Mouse (Mus musculus) G1E (cell line): ENCODE data around the gene Evi5. TPM values are rescaled to one million over a fixed set of nuclear protein-coding genes. Genes with fewer than 3 reads are reported as not detected.

Source experiments
- ATAC-seq: 2 replicates; pipeline ENCODE4 v1.8.0; 2016; ENCODE audit warnings: mild to moderate bottlenecking; ENCODE audit not compliant: insufficient number of reproducible peaks, poor library complexity, low FRiP score, severe bottlenecking; ENCODE audit errors: extremely low read depth
- DNase-seq: peaks from one replicate; pipeline ENCODE4 v3.0.0; 2012; ENCODE audit warnings: low spot score
- H3K27me3 ChIP-seq: 2 replicates; pipeline ENCODE4 v1.6.1; 2012; ENCODE audit warnings: mild to moderate bottlenecking, low read length, inconsistent platforms; ENCODE audit not compliant: insufficient read depth
- H3K36me3 ChIP-seq: replicated peaks from 2 replicates; pipeline ENCODE3; 2012; ENCODE audit warnings: mild to moderate bottlenecking, inconsistent platforms
- H3K4me1 ChIP-seq: 2 replicates; pipeline ENCODE4 v1.6.1; 2012; ENCODE audit warnings: low read depth, low read length, inconsistent platforms, mixed read lengths; ENCODE audit not compliant: insufficient read depth
- H3K4me3 ChIP-seq: 2 replicates; pipeline ENCODE4 v1.5.1; 2012; ENCODE audit warnings: low read depth, mild to moderate bottlenecking, inconsistent platforms, low read length, moderate library complexity, mixed read lengths
- H3K9me3 ChIP-seq: replicated peaks from 2 replicates; pipeline ENCODE4 v1.6.1; 2012; ENCODE audit warnings: inconsistent platforms
- CTCF ChIP-seq: IDR thresholded peaks from 2 replicates; pipeline ENCODE4 v1.5.1; 2012; ENCODE audit warnings: low read depth, low read length, inconsistent platforms, mixed read lengths
- GATA1 ChIP-seq: IDR thresholded peaks from 2 replicates; pipeline ENCODE4 v1.6.1; 2012; ENCODE audit warnings: borderline replicate concordance, low read length, inconsistent platforms, mixed read lengths
- GATA2 ChIP-seq: IDR thresholded peaks from 2 replicates; pipeline ENCODE4 v1.6.1; 2012; ENCODE audit warnings: low read depth, low read length, inconsistent platforms, borderline replicate concordance
- POLR2AphosphoS5 ChIP-seq: IDR thresholded peaks from 2 replicates; pipeline ENCODE4 v1.6.1; 2012; ENCODE audit warnings: low read depth, low read length, inconsistent platforms; ENCODE audit not compliant: insufficient replicate concordance
- TAL1 ChIP-seq: conservative IDR thresholded peaks from 2 replicates; pipeline ENCODE4 v1.6.1; 2012; ENCODE audit warnings: low read depth, low read length, inconsistent platforms, mixed read lengths
- polyA plus RNA-seq: library from polyadenylated mRNA; stranded (reverse); fragments of >175 nt; gene quantifications from 2 replicates; pipeline ENCODE4 v1.2.3, GENCODE M21; 2012
- total RNA-seq, 2 experiments: library from RNA; stranded (forward) in 1 of 2; stranded (reverse) in 1 of 2; fragments of 200-1000 nt in 1 of 2; fragments of >200 nt in 1 of 2; fragmentation: Nextera tagmentation in 1 of 2; gene quantifications; 2 replicates each; pipeline ENCODE4 v1.2.3; 2014 to 2017

Gene Evi5
- total and polyA plus RNA-seq, 3 experiments, result 3.8 to 94.2 (median 36.4) TPM

GRCm38 (mm10) chr5:107814651-107815050 lies 60.3 kb downstream of the Evi5 start:
- Histone ChIP-seq H3K4me3 (no peak overlapping the region), H3K36me3 (peaks cover 57% of the 10 kb centered on the region), H3K27me3 (no peaks in the 10 kb centered on the region), H3K9me3 (no peaks in the 10 kb centered on the region), H3K4me1 (no peaks in the 10 kb centered on the region)
- DNase-seq (no peak), ATAC-seq (no peak)
- no peak for TF ChIP-seq GATA2
- TF ChIP-seq CTCF, result no peak
- TF ChIP-seq POLR2AphosphoS5, result no peak
- no peak for TF ChIP-seq TAL1

- TF ChIP-seq TAL1, result no peak
- no peak for TF ChIP-seq CTCF
- TF ChIP-seq GATA2, result no peak
- no peak for TF ChIP-seq GATA1
- no peak for TF ChIP-seq POLR2AphosphoS5
- ATAC-seq (no peak), DNase-seq (no peak)
- Histone ChIP-seq H3K9me3 (no peaks in the 10 kb centered on the region), H3K4me3 (no peak overlapping the region), H3K27me3 (no peaks in the 10 kb centered on the region), H3K36me3 (peaks cover 33% of the 10 kb centered on the region), H3K4me1 (no peaks in the 10 kb centered on the region)
These were observed 67.4 kb downstream of the Evi5 start for GRCm38 (mm10) chr5:107807496-107807895.

GRCm38 (mm10) chr5:107802621-107803020 lies 72.3 kb downstream of the Evi5 start:
- ATAC-seq (no peak), DNase-seq (no peak)
- TF ChIP-seq TAL1 (no peak), POLR2AphosphoS5 (no peak), GATA1 (no peak), GATA2 (no peak), CTCF (no peak)
- Histone ChIP-seq H3K36me3 (peaks cover 32% of the 10 kb centered on the region), H3K4me1 (no peaks in the 10 kb centered on the region), H3K4me3 (no peak overlapping the region), H3K9me3 (no peaks in the 10 kb centered on the region), H3K27me3 (no peaks in the 10 kb centered on the region)

GRCm38 (mm10) chr5:107801234-107801633 lies 73.7 kb downstream of the Evi5 start:
- Histone ChIP-seq H3K4me1 (no peaks in the 10 kb centered on the region), H3K27me3 (no peaks in the 10 kb centered on the region), H3K36me3 (peaks cover 37% of the 10 kb centered on the region), H3K9me3 (no peaks in the 10 kb centered on the region), H3K4me3 (no peak overlapping the region)
- TF ChIP-seq TAL1 (no peak), POLR2AphosphoS5 (no peak), GATA1 (no peak), CTCF (no peak), GATA2 (no peak)
- no peak for ATAC-seq
- DNase-seq, result no peak

- Histone ChIP-seq H3K27me3 (no peaks in the 10 kb centered on the region), H3K36me3 (peaks cover 47% of the 10 kb centered on the region), H3K4me3 (no peak overlapping the region), H3K9me3 (no peaks in the 10 kb centered on the region), H3K4me1 (no peaks in the 10 kb centered on the region)
- TF ChIP-seq TAL1, result no peak
- DNase-seq (no peak), ATAC-seq (no peak)
These were observed 76.6 kb downstream of the Evi5 start for GRCm38 (mm10) chr5:107798290-107798689.

- no peak overlapping the region for H3K4me3 ChIP-seq
- no peak for DNase-seq
- ATAC-seq, result no peak
- no peaks in the 10 kb centered on the region for H3K4me1 ChIP-seq
- no peaks in the 10 kb centered on the region for H3K9me3 ChIP-seq
- TF ChIP-seq GATA1 (no peak), POLR2AphosphoS5 (no peak), TAL1 (no peak), GATA2 (no peak), CTCF (no peak)
- no peaks in the 10 kb centered on the region for H3K27me3 ChIP-seq
- H3K36me3 ChIP-seq, result peaks cover 58% of the 10 kb centered on the region
These were observed 81.0 kb downstream of the Evi5 start for GRCm38 (mm10) chr5:107793927-107794326.

GRCm38 (mm10) chr5:107793258-107793657 lies 81.6 kb downstream of the Evi5 start:
- TF ChIP-seq CTCF, result no peak
- TF ChIP-seq GATA2, result no peak
- TF ChIP-seq TAL1, result no peak
- Histone ChIP-seq H3K27me3 (no peaks in the 10 kb centered on the region), H3K4me3 (no peak overlapping the region), H3K9me3 (no peaks in the 10 kb centered on the region), H3K4me1 (no peaks in the 10 kb centered on the region), H3K36me3 (peaks cover 52% of the 10 kb centered on the region)
- ATAC-seq (no peak), DNase-seq (no peak)
